Mouse (Mus musculus) bone marrow, adult 2 months (tissue): ENCODE data around the gene Cox17. TPM values are rescaled to one million over a fixed set of nuclear protein-coding genes. Genes with fewer than 3 reads are reported as not detected.

Experiments
- H3K27ac ChIP-seq: fragments of 200-500 bp; 2 replicates; pipeline ENCODE4 v1.5.1; 2012; ENCODE audit warnings: low read depth, mild to moderate bottlenecking, control low read depth, inconsistent platforms, low read length; ENCODE audit not compliant: control insufficient read depth, poor library complexity, insufficient read depth
- H3K4me1 ChIP-seq: fragments of 200-500 bp; 2 replicates; pipeline ENCODE4 v1.6.1; 2011; ENCODE audit warnings: low read length; ENCODE audit not compliant: control insufficient read depth, insufficient read depth
- H3K4me3 ChIP-seq: fragments of 200-500 bp; replicated peaks from 2 replicates; pipeline ENCODE3; 2011; ENCODE audit warnings: mild to moderate bottlenecking, low read depth, low read length, control low read depth; ENCODE audit not compliant: control insufficient read depth
- CTCF ChIP-seq: fragments of 200-500 bp; IDR thresholded peaks from 2 replicates; pipeline ENCODE4 v1.5.1; 2011; ENCODE audit warnings: low read length, control low read depth; ENCODE audit not compliant: control insufficient read depth, insufficient read depth
- POLR2A ChIP-seq: fragments of 200-500 bp; IDR thresholded peaks from 2 replicates; pipeline ENCODE4 v1.6.1; 2011; ENCODE audit warnings: low read depth, mild to moderate bottlenecking, control low read depth, low read length, borderline replicate concordance; ENCODE audit not compliant: control insufficient read depth
- WGBS: fragments of 180-500 bp; shearing (Covaris S2); methylation state at CpG from one replicate; pipeline ENCODE4 v1.1.7; 2018; 5-methylcytosine and 5-hydroxymethylcytosine counted together
- polyA plus RNA-seq: library from polyadenylated mRNA; stranded (reverse); fragments of >200 nt; gene quantifications from 2 replicates; pipeline ENCODE4 v1.2.4, GENCODE M21; 2011; ENCODE audit warnings: low replicate concordance; ENCODE audit not compliant: missing spikeins, insufficient read depth, insufficient read length

Gene Cox17
- polyA plus RNA-seq, 1 experiment, result 219 TPM

- Histone ChIP-seq H3K4me1 (no peaks in the 10 kb centered on the region), H3K27ac (no peak overlapping the region), H3K4me3 (no peak overlapping the region)
- 57% methylated on average over 3 of the region's 3 CpGs for WGBS
- no peak for TF ChIP-seq POLR2A
- no peak for TF ChIP-seq CTCF
Observed at GRCm38 (mm10) chr16:38363256-38363595, 16.4 kb downstream of the Cox17 start.

GRCm38 (mm10) chr16:38363657-38364056 is 16.9 kb downstream of the Cox17 start:
- TF ChIP-seq CTCF (no peak), POLR2A (no peak)
- WGBS, result 71% methylated on average over 7 of the region's 7 CpGs
- Histone ChIP-seq H3K27ac (no peak overlapping the region), H3K4me3 (no peak overlapping the region), H3K4me1 (0 out of 2 replicates have a peak, but pooled peaks cover 1% of the 10 kb centered on the region)

GRCm38 (mm10) chr16:38365390-38365789 is 18.6 kb downstream of the Cox17 start:
- TF ChIP-seq POLR2A (no peak), CTCF (no peak)
- no peak overlapping the region for H3K27ac ChIP-seq
- H3K4me1 ChIP-seq, result peaks cover 1% of the 10 kb centered on the region; the same call in 1 of the 2 replicates
- WGBS, result 91% methylated on average over 10 of the region's 10 CpGs
- no peak overlapping the region for H3K4me3 ChIP-seq

- WGBS, result 70% methylated on average over 4 of the region's 4 CpGs
- TF ChIP-seq CTCF, result no peak
- no peak for TF ChIP-seq POLR2A
- H3K27ac ChIP-seq, result no peak overlapping the region
- no peak overlapping the region for H3K4me3 ChIP-seq
- H3K4me1 ChIP-seq, result peaks cover 1% of the 10 kb centered on the region; the same call in 1 of the 2 replicates
Observed at GRCm38 (mm10) chr16:38366231-38366630, 19.4 kb downstream of the Cox17 start.

GRCm38 (mm10) chr16:38368336-38368735 is 21.5 kb downstream of the Cox17 start:
- peaks cover 1% of the 10 kb centered on the region; the same call in 1 of the 2 replicates for H3K4me1 ChIP-seq

GRCm38 (mm10) chr16:38369000-38369399 is 22.2 kb downstream of the Cox17 start:
- Histone ChIP-seq H3K4me3 (no peak overlapping the region), H3K27ac (no peak overlapping the region), H3K4me1 (peaks cover 1% of the 10 kb centered on the region; the same call in 1 of the 2 replicates)
- WGBS, result 81% methylated on average over 7 of the region's 7 CpGs
- no peak for TF ChIP-seq CTCF
- no peak for TF ChIP-seq POLR2A

More at GRCm38 (mm10) chr16:38368336-38368735, 21.5 kb downstream of the Cox17 start:
- Histone ChIP-seq H3K27ac (no peak overlapping the region), H3K4me3 (no peak overlapping the region)
- 45% methylated on average over 10 of the region's 10 CpGs for WGBS
- TF ChIP-seq POLR2A, result no peak
- no peak for TF ChIP-seq CTCF

- no peak overlapping the region for H3K4me3 ChIP-seq
- TF ChIP-seq CTCF, result no peak
- no peak for TF ChIP-seq POLR2A
- H3K27ac ChIP-seq, result no peak overlapping the region
- WGBS, result 86% methylated on average over 8 of the region's 8 CpGs
- H3K4me1 ChIP-seq, result peaks cover 1% of the 10 kb centered on the region; the same call in 1 of the 2 replicates
Observed at GRCm38 (mm10) chr16:38369431-38369830, 22.6 kb downstream of the Cox17 start.

GRCm38 (mm10) chr16:38369992-38370484 is 23.2 kb downstream of the Cox17 start:
- TF ChIP-seq CTCF (no peak), POLR2A (no peak)
- Histone ChIP-seq H3K27ac (no peak overlapping the region), H3K4me1 (peaks cover 1% of the 10 kb centered on the region; the same call in 1 of the 2 replicates), H3K4me3 (no peak overlapping the region)
- WGBS, result 89% methylated on average over 4 of the region's 4 CpGs
